Mouse (Mus musculus): Measurements from ENCODE around the gene Mcu. TPM values are rescaled to one million over a fixed set of nuclear protein-coding genes. Genes with fewer than 3 reads are reported as not detected.

Mcu gene
- polyA plus RNA-seq, 1 experiment from 2014 or later, result 65.2 TPM

DNA sequence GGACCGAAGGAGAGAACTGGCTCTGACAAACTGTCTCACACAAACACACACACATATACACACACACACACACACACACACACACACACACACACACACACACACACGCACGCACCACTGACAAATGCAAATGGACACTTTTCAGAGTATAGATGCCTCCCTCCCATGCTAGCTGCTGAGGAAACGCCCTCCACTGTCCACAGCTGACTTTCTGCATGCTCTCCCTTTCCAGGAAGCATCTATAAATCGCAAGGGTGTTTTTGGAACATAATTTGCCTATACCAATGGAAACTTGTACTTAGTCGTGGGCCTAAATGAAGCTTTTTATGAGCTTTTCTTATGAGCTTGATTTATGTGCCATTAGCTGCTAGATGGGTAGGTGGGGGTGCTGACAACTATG, 46.1 kb downstream of the Mcu start:
- Histone ChIP-seq H3K27ac (ENCODE audit: low read depth, low read length) (peak overlapping the region; percentile 46; the same call in 1 of the 2 replicates), H3K9me3 (ENCODE audit: control insufficient read depth) (no peaks in the 10 kb centered on the region), H3K4me2 (replicated peaks; ENCODE audit: low read depth) (no peak overlapping the region; the same call in 1 of the 2 replicates), H3K27me3 (replicated peaks; ENCODE audit: control insufficient read depth, insufficient read depth, low read length) (no peaks in the 10 kb centered on the region), H3K36me3 (ENCODE audit: control insufficient read depth, insufficient read depth) (peaks cover 8% of the 10 kb centered on the region; the same call in 1 of the 2 replicates), H3K4me1 (replicated peaks; ENCODE audit: control insufficient read depth, insufficient read depth, low read length) (peaks cover 12% of the 10 kb centered on the region), H3K9ac (ENCODE audit: low read depth, low read length) (no peak overlapping the region), H3K4me3 (ENCODE audit: low read depth, low read length) (no peak overlapping the region)
- no peak for ATAC-seq
- TF ChIP-seq CTCF (IDR thresholded peaks at IDR 0.05; ENCODE audit: low read depth), result 0 out of 2 replicates have a peak, but pooled peaks have one; percentile 12
- 58% methylated on average over 6 of the region's 6 CpGs for WGBS

DNA sequence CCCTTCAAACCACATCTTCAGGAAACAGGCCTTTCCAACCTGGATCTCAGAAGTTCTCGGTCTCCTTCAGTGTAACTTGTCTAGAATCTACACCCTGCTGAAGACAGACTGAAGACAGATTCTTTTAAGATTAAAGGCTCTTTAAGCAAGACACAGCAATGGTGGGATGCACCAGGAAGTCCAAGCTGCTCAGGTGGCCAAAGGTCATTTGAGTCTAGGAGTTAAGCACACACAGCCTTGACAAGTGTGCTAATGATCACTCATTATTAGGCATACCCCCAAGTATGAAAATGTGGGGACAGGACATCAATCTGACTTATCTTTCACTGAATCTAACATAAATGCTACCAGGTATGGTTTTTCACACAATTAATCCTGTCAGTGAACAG, 47.0 kb downstream of the Mcu start:
- Histone ChIP-seq H3K9ac (ENCODE audit: low read depth, low read length) (no peak overlapping the region), H3K4me1 (replicated peaks; ENCODE audit: control insufficient read depth, insufficient read depth, low read length) (peaks cover 12% of the 10 kb centered on the region; the same call in 1 of the 2 replicates), H3K9me3 (ENCODE audit: control insufficient read depth) (no peaks in the 10 kb centered on the region), H3K4me3 (ENCODE audit: low read depth, low read length) (no peak overlapping the region), H3K36me3 (ENCODE audit: control insufficient read depth, insufficient read depth) (peaks cover 14% of the 10 kb centered on the region; the same call in 1 of the 2 replicates), H3K4me2 (replicated peaks; ENCODE audit: low read depth) (no peak overlapping the region), H3K27me3 (replicated peaks; ENCODE audit: control insufficient read depth, insufficient read depth, low read length) (no peaks in the 10 kb centered on the region), H3K27ac (ENCODE audit: low read depth, low read length) (peak overlapping the region; percentile 50; the same call in 1 of the 2 replicates)
- WGBS, result 78% methylated on average over 1 of the region's 1 CpGs
- TF ChIP-seq CTCF (IDR thresholded peaks at IDR 0.05; ENCODE audit: low read depth), result no peak
- ATAC-seq, result peak; percentile 59

DNA sequence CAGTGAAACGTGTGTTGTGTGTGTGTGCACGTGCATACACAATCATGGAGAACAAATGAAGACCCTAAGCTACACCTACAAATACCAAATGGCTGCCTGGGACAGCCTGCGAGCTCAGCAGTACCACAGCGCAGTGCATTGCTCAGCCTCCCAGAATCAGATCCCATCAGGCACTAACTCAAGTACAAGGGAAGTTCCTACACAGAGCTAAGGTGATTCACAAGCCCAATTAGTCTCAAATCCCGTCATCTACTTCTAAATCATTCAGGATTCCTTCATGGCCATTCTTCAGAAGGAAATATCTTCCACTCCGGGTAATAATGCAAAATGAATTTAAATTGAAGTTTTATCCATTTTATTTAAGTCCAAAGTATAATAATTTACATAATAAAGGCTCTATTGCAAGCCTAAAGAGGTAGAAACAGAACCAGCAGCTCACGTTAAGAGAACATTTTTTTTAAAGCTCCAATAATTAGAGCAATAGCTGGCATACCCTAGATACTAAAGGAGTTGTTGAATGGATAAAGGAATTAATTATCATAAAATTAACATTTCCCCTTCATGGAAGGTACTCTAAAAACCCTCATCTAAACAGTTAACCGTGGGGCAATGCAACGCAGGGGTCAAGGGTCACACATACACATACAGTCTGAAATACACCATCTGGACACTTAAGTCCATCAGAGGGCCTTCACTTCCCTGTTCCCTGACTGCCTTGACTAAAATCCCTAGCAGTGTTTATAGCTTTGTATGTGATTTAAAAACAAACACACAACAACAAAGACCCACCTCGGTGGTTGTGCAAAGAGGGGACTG, 47.6 kb downstream of the Mcu start:
- 68% methylated on average over 10 of the region's 10 CpGs for WGBS
- peaks cover 12% of the 10 kb centered on the region; the same call in 1 of the 2 replicates for H3K4me1 ChIP-seq (replicated peaks; ENCODE audit: control insufficient read depth, insufficient read depth, low read length)
- TF ChIP-seq CTCF (IDR thresholded peaks at IDR 0.05; ENCODE audit: low read depth), result no peak
- H3K27ac ChIP-seq (ENCODE audit: low read depth, low read length), result peak overlapping the region; percentile 50; the same call in 1 of the 2 replicates
- no peaks in the 10 kb centered on the region for H3K27me3 ChIP-seq (replicated peaks; ENCODE audit: control insufficient read depth, insufficient read depth, low read length)
- no peak overlapping the region for H3K4me3 ChIP-seq (ENCODE audit: low read depth, low read length)
- H3K9ac ChIP-seq (ENCODE audit: low read depth, low read length), result no peak overlapping the region
- no peaks in the 10 kb centered on the region for H3K9me3 ChIP-seq (ENCODE audit: control insufficient read depth)
- ATAC-seq, result no peak
- H3K36me3 ChIP-seq (ENCODE audit: control insufficient read depth, insufficient read depth), result peaks cover 14% of the 10 kb centered on the region; the same call in 1 of the 2 replicates
- no peak overlapping the region for H3K4me2 ChIP-seq (replicated peaks; ENCODE audit: low read depth)

DNA sequence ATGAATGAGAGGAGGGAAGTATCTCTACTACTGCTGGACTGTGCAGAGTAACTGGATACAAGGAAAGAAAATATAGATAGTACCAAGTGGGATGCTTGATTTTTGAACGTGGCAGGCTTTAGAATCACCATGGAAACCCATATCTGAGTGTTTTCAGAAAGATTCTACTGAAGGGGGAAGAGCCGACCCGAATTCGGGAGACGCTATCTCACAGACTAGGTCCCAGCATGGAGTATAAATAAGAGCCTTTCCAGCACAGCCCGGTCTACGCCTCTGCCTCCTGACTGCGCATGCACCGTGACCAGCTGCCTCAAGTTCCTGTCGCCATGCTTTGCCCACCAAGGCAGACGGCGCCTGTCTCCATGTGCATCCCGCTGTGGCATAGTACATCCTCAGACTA, 49.5 kb downstream of the Mcu start:
- Histone ChIP-seq H3K27ac (ENCODE audit: low read depth, low read length) (no peak overlapping the region), H3K9me3 (ENCODE audit: control insufficient read depth) (no peaks in the 10 kb centered on the region), H3K4me1 (replicated peaks; ENCODE audit: control insufficient read depth, insufficient read depth, low read length) (peaks cover 12% of the 10 kb centered on the region; the same call in 1 of the 2 replicates), H3K4me3 (ENCODE audit: low read depth, low read length) (no peak overlapping the region), H3K4me2 (replicated peaks; ENCODE audit: low read depth) (no peak overlapping the region), H3K27me3 (replicated peaks; ENCODE audit: control insufficient read depth, insufficient read depth, low read length) (no peaks in the 10 kb centered on the region), H3K36me3 (ENCODE audit: control insufficient read depth, insufficient read depth) (peaks cover 14% of the 10 kb centered on the region; the same call in 1 of the 2 replicates), H3K9ac (ENCODE audit: low read depth, low read length) (no peak overlapping the region)
- WGBS, result 89% methylated on average over 13 of the region's 13 CpGs
- no peak for TF ChIP-seq CTCF (IDR thresholded peaks at IDR 0.05; ENCODE audit: low read depth)
- no peak for ATAC-seq

DNA sequence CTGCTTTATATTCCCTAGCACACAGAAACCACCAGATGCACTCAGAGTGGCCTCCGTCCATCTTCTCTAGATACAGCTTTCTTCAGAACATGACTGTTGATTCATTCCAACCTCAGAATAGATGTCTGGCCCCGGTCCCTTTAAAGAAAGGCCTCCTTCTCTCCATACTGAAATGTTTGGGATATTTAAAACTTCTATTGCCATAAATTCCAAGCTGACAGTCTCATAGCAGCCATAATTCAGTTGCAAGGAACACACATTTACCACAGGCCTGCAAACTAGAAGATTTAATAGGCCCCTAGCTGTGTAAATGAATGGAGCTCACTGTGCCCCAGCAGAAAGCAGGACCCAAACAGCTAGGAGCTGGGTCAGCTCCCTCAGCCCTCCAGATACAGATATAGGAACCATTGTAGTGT, 50.5 kb downstream of the Mcu start:
- 64% methylated on average over 2 of the region's 2 CpGs for WGBS
- H3K27ac ChIP-seq (ENCODE audit: low read depth, low read length), result no peak overlapping the region
- H3K9me3 ChIP-seq (ENCODE audit: control insufficient read depth), result no peaks in the 10 kb centered on the region
- no peak for TF ChIP-seq CTCF (IDR thresholded peaks at IDR 0.05; ENCODE audit: low read depth)
- no peak for ATAC-seq
- H3K4me2 ChIP-seq (replicated peaks; ENCODE audit: low read depth), result no peak overlapping the region
- H3K4me1 ChIP-seq (replicated peaks; ENCODE audit: control insufficient read depth, insufficient read depth, low read length), result 0 out of 2 replicates have a peak, but pooled peaks cover 11% of the 10 kb centered on the region
- H3K36me3 ChIP-seq (ENCODE audit: control insufficient read depth, insufficient read depth), result peaks cover 14% of the 10 kb centered on the region; the same call in 1 of the 2 replicates
- H3K27me3 ChIP-seq (replicated peaks; ENCODE audit: control insufficient read depth, insufficient read depth, low read length), result no peaks in the 10 kb centered on the region
- H3K4me3 ChIP-seq (ENCODE audit: low read depth, low read length), result no peak overlapping the region
- no peak overlapping the region for H3K9ac ChIP-seq (ENCODE audit: low read depth, low read length)

DNA sequence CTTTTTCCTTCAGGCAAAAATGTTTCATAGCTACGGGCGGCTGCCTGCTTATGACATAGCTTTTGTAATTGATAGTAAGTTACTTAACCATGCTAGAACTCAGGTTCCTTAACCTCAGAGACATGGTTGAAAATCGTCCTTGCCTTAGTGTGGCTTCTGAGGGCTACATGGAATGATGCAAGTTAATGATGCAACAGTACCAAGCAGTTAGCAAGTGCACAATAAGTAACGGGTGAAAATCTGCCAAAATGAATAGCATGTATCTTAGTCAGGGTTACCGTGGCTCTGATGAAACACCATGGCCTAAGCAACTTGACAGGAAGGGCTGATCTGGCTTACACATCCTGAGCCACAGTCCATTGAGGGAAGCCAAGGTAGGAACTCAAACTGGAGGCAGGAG, 51.9 kb downstream of the Mcu start:
- Histone ChIP-seq H3K27me3 (replicated peaks; ENCODE audit: control insufficient read depth, insufficient read depth, low read length) (no peaks in the 10 kb centered on the region), H3K9ac (ENCODE audit: low read depth, low read length) (no peak overlapping the region), H3K4me2 (replicated peaks; ENCODE audit: low read depth) (no peak overlapping the region), H3K27ac (ENCODE audit: low read depth, low read length) (no peak overlapping the region), H3K4me3 (ENCODE audit: low read depth, low read length) (no peak overlapping the region), H3K36me3 (ENCODE audit: control insufficient read depth, insufficient read depth) (peaks cover 14% of the 10 kb centered on the region; the same call in 1 of the 2 replicates), H3K9me3 (ENCODE audit: control insufficient read depth) (no peaks in the 10 kb centered on the region), H3K4me1 (replicated peaks; ENCODE audit: control insufficient read depth, insufficient read depth, low read length) (0 out of 2 replicates have a peak, but pooled peaks cover 3% of the 10 kb centered on the region)
- TF ChIP-seq CTCF (IDR thresholded peaks at IDR 0.05; ENCODE audit: low read depth), result no peak
- 85% methylated on average over 5 of the region's 5 CpGs for WGBS
- no peak for ATAC-seq

All from intestine, postnatal 0 days (tissue).